Mouse (Mus musculus): ENCODE measurements around the gene Cers3. TPM values are rescaled to one million over a fixed set of nuclear protein-coding genes. Genes with fewer than 3 reads are reported as not detected.

Cers3 gene
- polyA plus RNA-seq, 1 experiment from 2014 or later = 0.15 TPM

DNA sequence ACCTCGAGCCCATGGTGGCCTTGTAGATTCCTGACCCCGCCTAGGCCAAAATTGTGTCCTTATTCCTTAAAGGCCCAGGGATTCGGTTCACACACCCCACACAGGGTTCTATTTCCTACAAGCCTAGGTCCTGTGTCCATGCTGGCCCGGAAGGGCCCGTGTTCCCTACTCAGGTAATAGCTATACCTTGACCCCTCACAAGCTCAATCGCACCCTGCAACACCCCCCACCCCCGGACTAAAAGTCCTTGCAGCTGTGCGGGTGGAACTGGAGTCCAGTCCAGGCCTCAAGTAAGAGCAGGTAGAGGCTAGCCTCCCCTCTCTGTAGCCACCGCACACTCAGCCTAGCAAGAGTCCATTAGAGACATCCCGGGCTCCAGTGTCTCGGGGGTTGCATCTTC is 9.4 kb upstream of the Cers3 start:
- H3K27ac ChIP-seq = no peak overlapping the region
- no peak overlapping the region for H3K4me3 ChIP-seq (replicated peaks; ENCODE audit: low read length)
- no peaks in the 10 kb centered on the region for H3K36me3 ChIP-seq (replicated peaks; ENCODE audit: control insufficient read depth, insufficient read depth)
- no peaks in the 10 kb centered on the region for H3K9me3 ChIP-seq (ENCODE audit: control insufficient read depth, low read length)
- no peaks in the 10 kb centered on the region for H3K4me1 ChIP-seq (replicated peaks; ENCODE audit: control insufficient read depth, insufficient read depth, low read length)
- H3K4me2 ChIP-seq (replicated peaks) = no peak overlapping the region
- WGBS = 96% methylated on average over 11 of the region's 11 CpGs
- H3K9ac ChIP-seq = no peak overlapping the region
- H3K27me3 ChIP-seq (ENCODE audit: control insufficient read depth, insufficient read depth, low read length) = no peaks in the 10 kb centered on the region
- ATAC-seq (ENCODE audit: low FRiP score) (no peak), DNase-seq (ENCODE audit: low spot score) (no peak)

DNA sequence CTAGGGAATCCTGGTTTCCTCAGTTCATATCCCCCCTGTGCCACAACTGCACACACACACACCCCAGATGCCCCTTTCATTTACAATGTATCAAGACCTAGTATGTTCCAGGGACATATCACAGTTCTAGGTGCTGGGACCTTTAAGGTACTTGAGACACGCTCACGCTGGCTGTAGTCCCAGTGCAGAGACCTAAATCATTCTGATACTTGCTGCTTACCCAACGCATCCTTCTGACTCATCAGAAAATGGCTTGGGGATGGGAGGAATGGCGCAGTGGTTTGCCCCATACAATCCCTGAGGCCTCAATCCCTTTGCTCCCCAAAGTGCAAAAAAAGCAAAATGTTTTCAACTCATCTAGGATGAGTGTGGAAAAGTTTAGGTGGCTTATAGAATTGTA is 8.8 kb upstream of the Cers3 start:
- WGBS = 96% methylated on average over 4 of the region's 4 CpGs
- Histone ChIP-seq H3K4me1 (replicated peaks; ENCODE audit: control insufficient read depth, insufficient read depth, low read length) (no peaks in the 10 kb centered on the region), H3K4me3 (replicated peaks; ENCODE audit: low read length) (no peak overlapping the region), H3K27me3 (ENCODE audit: control insufficient read depth, insufficient read depth, low read length) (no peaks in the 10 kb centered on the region), H3K4me2 (replicated peaks) (no peak overlapping the region), H3K9ac (no peak overlapping the region), H3K36me3 (replicated peaks; ENCODE audit: control insufficient read depth, insufficient read depth) (no peaks in the 10 kb centered on the region), H3K27ac (no peak overlapping the region), H3K9me3 (ENCODE audit: control insufficient read depth, low read length) (no peaks in the 10 kb centered on the region)
- ATAC-seq (ENCODE audit: low FRiP score) = no peak
- no peak for DNase-seq (ENCODE audit: low spot score)

DNA sequence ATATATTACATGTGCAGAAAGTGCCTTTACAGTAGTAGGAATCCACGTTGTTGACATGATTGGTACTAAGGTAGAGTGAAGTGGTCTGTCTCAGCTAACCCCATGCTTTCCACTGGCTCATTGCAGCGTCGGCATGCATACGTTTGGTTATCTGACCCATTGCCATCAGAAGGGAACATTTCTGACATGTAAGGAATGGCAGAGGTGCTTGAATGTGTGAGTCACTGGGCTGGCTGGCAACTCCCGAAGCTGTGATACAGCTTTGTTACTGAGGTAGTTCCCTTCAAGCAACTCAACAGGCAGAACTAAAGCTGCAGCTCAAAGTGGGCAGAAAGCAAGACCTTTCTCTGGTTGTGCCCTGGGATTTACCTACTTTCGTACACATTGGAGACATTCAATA is 8.3 kb upstream of the Cers3 start:
- no peaks in the 10 kb centered on the region for H3K4me1 ChIP-seq (replicated peaks; ENCODE audit: control insufficient read depth, insufficient read depth, low read length)
- DNase-seq (ENCODE audit: low spot score) (no peak), ATAC-seq (ENCODE audit: low FRiP score) (no peak)
- H3K4me3 ChIP-seq (replicated peaks; ENCODE audit: low read length) = no peak overlapping the region
- no peak overlapping the region for H3K9ac ChIP-seq
- H3K9me3 ChIP-seq (ENCODE audit: control insufficient read depth, low read length) = no peaks in the 10 kb centered on the region
- H3K36me3 ChIP-seq (replicated peaks; ENCODE audit: control insufficient read depth, insufficient read depth) = no peaks in the 10 kb centered on the region
- H3K27ac ChIP-seq = no peak overlapping the region
- WGBS = 94% methylated on average over 6 of the region's 6 CpGs
- no peaks in the 10 kb centered on the region for H3K27me3 ChIP-seq (ENCODE audit: control insufficient read depth, insufficient read depth, low read length)
- no peak overlapping the region for H3K4me2 ChIP-seq (replicated peaks)

GRCm38 (mm10) chr7:66737418-66737817 is 5.9 kb upstream of the Cers3 start:
- no peaks in the 10 kb centered on the region for H3K27me3 ChIP-seq (ENCODE audit: control insufficient read depth, insufficient read depth, low read length)
- H3K36me3 ChIP-seq (replicated peaks; ENCODE audit: control insufficient read depth, insufficient read depth) = no peaks in the 10 kb centered on the region
- H3K9ac ChIP-seq = no peak overlapping the region
- H3K4me3 ChIP-seq (replicated peaks; ENCODE audit: low read length) = no peak overlapping the region
- ATAC-seq (ENCODE audit: low FRiP score) (no peak), DNase-seq (ENCODE audit: low spot score) (no peak)
- no peak overlapping the region for H3K4me2 ChIP-seq (replicated peaks)
- 95% methylated on average over 4 of the region's 4 CpGs for WGBS
- H3K4me1 ChIP-seq (replicated peaks; ENCODE audit: control insufficient read depth, insufficient read depth, low read length) = no peaks in the 10 kb centered on the region; the same call in 1 of the 2 replicates
- H3K27ac ChIP-seq = no peak overlapping the region
- H3K9me3 ChIP-seq (ENCODE audit: control insufficient read depth, low read length) = no peaks in the 10 kb centered on the region

DNA sequence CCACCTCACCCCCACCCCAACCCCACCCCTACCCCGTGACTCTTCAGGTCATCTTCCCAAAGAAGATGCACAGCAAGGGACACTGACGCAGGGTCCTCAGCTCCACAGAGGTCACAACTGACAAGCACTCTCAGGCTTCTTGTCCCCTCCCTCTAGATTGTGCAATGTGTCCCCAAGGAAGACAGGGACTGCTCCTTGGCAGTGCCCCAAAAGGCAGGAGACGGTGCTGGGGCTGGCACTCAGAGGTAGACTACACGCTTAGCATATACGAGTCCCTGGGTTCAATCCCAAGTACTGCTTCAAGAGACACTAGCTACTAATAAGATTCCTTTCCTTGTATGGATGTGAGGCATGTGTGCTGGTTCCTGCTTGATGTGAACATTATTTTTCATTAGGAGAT is 2.3 kb upstream of the Cers3 start:
- Histone ChIP-seq H3K36me3 (replicated peaks; ENCODE audit: control insufficient read depth, insufficient read depth) (no peaks in the 10 kb centered on the region), H3K27me3 (ENCODE audit: control insufficient read depth, insufficient read depth, low read length) (no peaks in the 10 kb centered on the region), H3K4me3 (replicated peaks; ENCODE audit: low read length) (no peak overlapping the region), H3K9ac (no peak overlapping the region), H3K27ac (no peak overlapping the region), H3K9me3 (ENCODE audit: control insufficient read depth, low read length) (no peaks in the 10 kb centered on the region), H3K4me1 (replicated peaks; ENCODE audit: control insufficient read depth, insufficient read depth, low read length) (no peaks in the 10 kb centered on the region; the same call in 1 of the 2 replicates), H3K4me2 (replicated peaks) (no peak overlapping the region)
- ATAC-seq (ENCODE audit: low FRiP score) (no peak), DNase-seq (ENCODE audit: low spot score) (no peak)
- 71% methylated on average over 5 of the region's 5 CpGs for WGBS

DNA sequence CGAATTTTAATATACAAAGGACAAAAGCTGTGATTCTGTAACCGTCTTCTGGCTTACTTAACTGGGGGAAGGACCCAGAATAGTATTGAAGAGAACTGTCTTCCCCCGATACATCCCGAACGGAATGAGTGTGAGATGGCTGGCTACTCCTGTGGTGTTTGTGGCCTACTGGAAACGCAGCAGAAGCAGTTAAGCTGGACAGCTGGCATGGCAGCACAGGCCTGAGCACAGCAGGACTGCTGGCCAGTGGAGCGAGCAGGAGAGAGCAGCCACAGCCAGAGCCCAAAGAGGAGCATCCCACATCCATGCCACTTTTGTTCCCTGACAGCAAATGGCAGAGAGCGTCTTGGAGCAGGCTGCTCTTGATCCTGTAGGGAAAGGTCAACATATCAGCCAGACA is 1.9 kb upstream of the Cers3 start:
- DNase-seq (ENCODE audit: low spot score) (no peak), ATAC-seq (ENCODE audit: low FRiP score) (no peak)
- H3K9ac ChIP-seq = no peak overlapping the region
- H3K27ac ChIP-seq = no peak overlapping the region
- no peak overlapping the region for H3K4me3 ChIP-seq (replicated peaks; ENCODE audit: low read length)
- H3K9me3 ChIP-seq (ENCODE audit: control insufficient read depth, low read length) = no peaks in the 10 kb centered on the region
- no peaks in the 10 kb centered on the region; the same call in 1 of the 2 replicates for H3K4me1 ChIP-seq (replicated peaks; ENCODE audit: control insufficient read depth, insufficient read depth, low read length)
- 56% methylated on average over 8 of the region's 8 CpGs for WGBS
- no peak overlapping the region for H3K4me2 ChIP-seq (replicated peaks)
- H3K27me3 ChIP-seq (ENCODE audit: control insufficient read depth, insufficient read depth, low read length) = no peaks in the 10 kb centered on the region
- H3K36me3 ChIP-seq (replicated peaks; ENCODE audit: control insufficient read depth, insufficient read depth) = no peaks in the 10 kb centered on the region

DNA sequence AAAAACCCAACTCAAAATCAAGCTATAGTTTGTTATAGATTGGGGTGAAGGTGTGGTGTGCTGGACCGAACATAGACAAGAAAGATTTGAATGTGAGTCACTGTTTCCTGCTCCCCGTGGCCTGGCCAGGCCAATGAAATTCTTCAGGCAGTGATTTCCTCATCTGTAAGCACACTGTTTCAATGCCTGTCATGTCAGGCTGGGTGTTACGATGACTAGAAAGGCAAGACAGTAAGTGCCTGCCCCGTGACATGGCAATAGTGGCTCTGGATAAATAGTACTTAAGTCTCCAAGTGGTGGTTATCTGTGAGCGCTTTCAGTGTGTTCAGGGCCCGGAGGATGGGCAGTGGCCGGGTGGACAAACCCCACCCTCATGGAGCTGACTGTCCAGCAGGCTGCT is 3.7 kb downstream of the Cers3 start:
- no peak for ATAC-seq (ENCODE audit: low FRiP score)
- Histone ChIP-seq H3K9me3 (ENCODE audit: control insufficient read depth, low read length) (no peaks in the 10 kb centered on the region), H3K4me3 (replicated peaks; ENCODE audit: low read length) (no peak overlapping the region), H3K9ac (no peak overlapping the region), H3K4me2 (replicated peaks) (no peak overlapping the region), H3K27ac (no peak overlapping the region), H3K36me3 (replicated peaks; ENCODE audit: control insufficient read depth, insufficient read depth) (no peaks in the 10 kb centered on the region), H3K27me3 (ENCODE audit: control insufficient read depth, insufficient read depth, low read length) (no peaks in the 10 kb centered on the region), H3K4me1 (replicated peaks; ENCODE audit: control insufficient read depth, insufficient read depth, low read length) (no peaks in the 10 kb centered on the region)
- DNase-seq (ENCODE audit: low spot score) = no peak
- WGBS = 86% methylated on average over 7 of the region's 7 CpGs

GRCm38 (mm10) chr7:66749998-66750397 is 6.7 kb downstream of the Cers3 start:
- Histone ChIP-seq H3K27me3 (ENCODE audit: control insufficient read depth, insufficient read depth, low read length) (no peaks in the 10 kb centered on the region), H3K27ac (no peak overlapping the region), H3K9me3 (ENCODE audit: control insufficient read depth, low read length) (no peaks in the 10 kb centered on the region), H3K36me3 (replicated peaks; ENCODE audit: control insufficient read depth, insufficient read depth) (no peaks in the 10 kb centered on the region), H3K4me3 (replicated peaks; ENCODE audit: low read length) (no peak overlapping the region), H3K9ac (no peak overlapping the region), H3K4me1 (replicated peaks; ENCODE audit: control insufficient read depth, insufficient read depth, low read length) (no peaks in the 10 kb centered on the region), H3K4me2 (replicated peaks) (no peak overlapping the region)
- ATAC-seq (ENCODE audit: low FRiP score) (no peak), DNase-seq (ENCODE audit: low spot score) (no peak)
- 100% methylated on average over 1 of the region's 1 CpGs for WGBS

GRCm38 (mm10) chr7:66753816-66754215 is 10.5 kb downstream of the Cers3 start:
- H3K27me3 ChIP-seq (ENCODE audit: control insufficient read depth, insufficient read depth, low read length) = no peaks in the 10 kb centered on the region
- H3K36me3 ChIP-seq (replicated peaks; ENCODE audit: control insufficient read depth, insufficient read depth) = no peaks in the 10 kb centered on the region
- H3K4me2 ChIP-seq (replicated peaks) = no peak overlapping the region
- no peak overlapping the region for H3K27ac ChIP-seq
- WGBS = 89% methylated on average over 8 of the region's 8 CpGs
- ATAC-seq (ENCODE audit: low FRiP score) (no peak), DNase-seq (ENCODE audit: low spot score) (no peak)
- no peaks in the 10 kb centered on the region for H3K9me3 ChIP-seq (ENCODE audit: control insufficient read depth, low read length)
- H3K9ac ChIP-seq = no peak overlapping the region
- no peak overlapping the region for H3K4me3 ChIP-seq (replicated peaks; ENCODE audit: low read length)
- no peaks in the 10 kb centered on the region; the same call in 1 of the 2 replicates for H3K4me1 ChIP-seq (replicated peaks; ENCODE audit: control insufficient read depth, insufficient read depth, low read length)

DNA sequence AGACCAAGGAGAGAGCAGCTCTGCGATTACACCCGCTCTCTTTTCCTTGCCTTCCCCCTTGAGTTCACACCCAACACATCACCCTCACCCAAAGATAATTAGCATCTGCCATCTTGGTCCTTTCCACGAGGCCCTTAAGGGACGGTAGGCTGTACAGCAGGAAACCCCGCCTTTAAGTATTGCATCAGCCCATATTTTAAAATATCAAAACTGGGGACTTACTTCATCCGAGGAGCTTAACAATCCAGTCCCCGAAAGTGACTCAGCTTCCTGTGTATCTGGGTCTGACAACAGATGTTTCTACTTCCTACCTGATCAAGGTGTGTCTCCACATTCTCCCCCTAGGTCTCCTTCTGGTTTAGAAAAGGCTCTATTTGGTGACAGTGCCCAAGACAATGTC is 12.3 kb downstream of the Cers3 start:
- no peak for ATAC-seq (ENCODE audit: low FRiP score)
- DNase-seq (ENCODE audit: low spot score) = no peak
- no peaks in the 10 kb centered on the region for H3K9me3 ChIP-seq (ENCODE audit: control insufficient read depth, low read length)
- no peak overlapping the region for H3K27ac ChIP-seq
- H3K4me3 ChIP-seq (replicated peaks; ENCODE audit: low read length) = no peak overlapping the region
- H3K36me3 ChIP-seq (replicated peaks; ENCODE audit: control insufficient read depth, insufficient read depth) = no peaks in the 10 kb centered on the region
- no peak overlapping the region for H3K9ac ChIP-seq
- H3K27me3 ChIP-seq (ENCODE audit: control insufficient read depth, insufficient read depth, low read length) = no peaks in the 10 kb centered on the region
- no peaks in the 10 kb centered on the region; the same call in 1 of the 2 replicates for H3K4me1 ChIP-seq (replicated peaks; ENCODE audit: control insufficient read depth, insufficient read depth, low read length)
- no peak overlapping the region for H3K4me2 ChIP-seq (replicated peaks)
- 90% methylated on average over 7 of the region's 7 CpGs for WGBS

Data from hindbrain, embryonic 14.5 days (tissue).